Mouse (Mus musculus) liver, adult 2 months (tissue): ENCODE measurements around the gene Sgcd.

Source experiments
- CTCF ChIP-seq: fragments of 200-500 bp; IDR thresholded peaks from 2 replicates; pipeline ENCODE4 v1.5.1; 2011; ENCODE audit warnings: low read depth, low read length, control low read depth
- POLR2A ChIP-seq: fragments of 200-500 bp; IDR thresholded peaks from 2 replicates; pipeline ENCODE4 v1.6.1; 2011; ENCODE audit warnings: low read length, control low read depth; ENCODE audit not compliant: insufficient read depth; ENCODE audit errors: extremely low read depth

DNA sequence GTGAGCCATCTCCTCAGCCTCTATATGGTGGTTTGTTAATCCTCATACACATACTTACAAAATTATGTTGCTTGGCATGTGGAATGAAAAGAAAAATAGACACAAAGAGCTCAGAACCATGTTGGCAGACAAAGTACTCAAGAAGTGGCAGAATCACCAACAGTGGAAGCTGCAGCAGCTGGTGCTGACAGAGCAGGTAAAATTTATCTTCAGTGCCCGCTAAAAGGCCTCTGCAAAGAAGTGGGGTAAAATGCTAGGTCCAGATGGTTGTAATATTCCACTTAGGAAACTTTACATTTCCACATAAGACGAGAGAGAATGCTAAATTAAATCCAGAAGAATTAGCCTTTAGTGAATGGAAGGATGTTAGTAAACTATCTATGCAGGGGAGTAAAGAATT lies 7.7 kb downstream of the Sgcd start:
- TF ChIP-seq POLR2A (no peak), CTCF (no peak)
